Mouse (Mus musculus): ENCODE data around the gene Efhc1.

DNA sequence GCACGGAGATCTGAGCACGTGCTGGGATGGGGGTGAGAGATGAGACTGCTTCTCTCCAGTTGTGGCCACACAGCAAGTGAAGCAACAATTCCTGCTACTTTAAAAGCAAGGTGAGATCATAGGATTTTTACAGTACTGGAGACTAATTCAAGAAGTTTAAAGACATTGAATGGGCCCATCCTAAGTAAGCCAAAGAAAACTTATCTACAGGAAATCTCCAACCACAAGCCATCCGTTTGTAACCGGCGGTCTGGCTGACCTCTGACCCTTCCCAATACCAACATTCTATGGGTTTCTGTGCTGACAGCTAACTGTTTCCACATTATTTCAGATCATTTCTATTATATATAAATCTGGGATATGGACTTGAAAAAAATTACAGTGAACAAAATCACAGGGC lies 73.8 kb downstream of the Efhc1 start:
- no peak for TF ChIP-seq MAX (IDR thresholded peaks at IDR 0.05; ENCODE audit: low read depth)
- TF ChIP-seq E2F4 (IDR thresholded peaks at IDR 0.05; ENCODE audit: insufficient read depth) = no peak
- no peak for TF ChIP-seq POLR2A (IDR thresholded peaks at IDR 0.05; ENCODE audit: insufficient read length, low read depth)

Measured in myocyte (in vitro differentiated cells).